Mouse (Mus musculus) Muller cell, postnatal 12 days (primary cell): Measurements from ENCODE around the gene Arhgef26.

Experiments used
- DNase-seq: peaks from one replicate; pipeline ENCODE4 v3.0.0-alpha.2; 2015; ENCODE audit errors: inconsistent ontology term

Gene Arhgef26

DNA sequence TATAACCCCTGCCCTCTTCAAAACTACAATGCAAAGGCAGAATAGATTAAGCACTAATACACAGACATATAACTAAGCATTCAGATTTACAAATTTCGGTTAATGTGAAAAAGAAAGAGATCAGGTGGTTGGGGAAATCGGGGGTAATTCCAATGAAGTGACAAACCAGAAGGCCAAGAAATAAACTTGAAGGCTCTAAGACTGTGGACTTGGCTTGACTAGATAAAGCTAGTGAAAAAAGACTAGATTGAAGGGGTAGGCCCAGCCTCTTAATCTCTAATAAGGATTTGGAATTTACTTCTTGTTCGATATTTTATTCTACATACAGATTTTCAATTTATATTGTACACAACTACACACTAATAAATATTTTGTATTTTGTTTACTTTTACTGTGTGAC, at the start of gene Arhgef26:
Arhgef26 (plus strand) TSS at position 301 of the 400 bp plus-strand sequence.
- no peak for DNase-seq

DNA sequence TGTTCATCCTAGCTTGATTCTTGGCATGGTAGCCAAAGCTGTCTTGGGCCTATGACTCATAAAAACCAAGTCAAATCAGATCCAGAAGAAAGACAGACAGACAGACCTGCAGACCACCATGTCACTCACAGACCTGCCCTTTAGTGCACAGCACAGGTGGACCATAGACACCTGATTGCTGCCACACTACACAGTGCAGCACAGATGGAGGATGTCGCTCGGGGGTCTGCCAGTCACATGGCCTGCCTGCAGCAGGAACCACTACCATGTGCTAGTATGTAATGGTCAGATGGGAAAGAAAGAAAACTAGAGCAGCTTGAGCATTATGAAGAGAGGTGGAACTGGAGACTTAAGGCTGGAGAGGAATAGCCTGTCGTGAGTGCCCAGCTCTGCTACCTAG, 27.7 kb upstream of the Arhgef26 start:
- no peak for DNase-seq

- no peak for DNase-seq
Observed at GRCm38 (mm10) chr3:62311224-62311623, 26.9 kb upstream of the Arhgef26 start.

DNA sequence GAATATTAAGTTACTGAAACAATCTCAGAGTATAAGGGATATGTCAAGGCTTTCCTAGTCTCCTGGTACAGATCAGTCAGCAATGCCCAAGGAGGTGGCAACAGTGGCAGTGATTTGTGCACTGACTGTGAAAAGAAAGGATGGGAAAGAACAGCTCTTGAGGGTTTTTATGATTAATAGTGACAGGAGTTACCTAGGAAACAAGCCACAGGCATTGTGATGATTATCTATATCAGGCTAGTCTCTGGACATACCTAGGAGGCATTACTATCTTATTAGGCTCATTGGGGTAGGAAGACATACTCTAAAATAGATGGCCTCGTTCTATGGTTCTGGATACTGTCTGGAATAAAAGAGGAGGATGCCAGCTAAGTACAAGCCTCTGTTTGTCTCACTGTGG, 13.4 kb upstream of the Arhgef26 start:
- peak; percentile 56 for DNase-seq

- DNase-seq = no peak
Observed at GRCm38 (mm10) chr3:62327903-62328302, 10.2 kb upstream of the Arhgef26 start.

DNA sequence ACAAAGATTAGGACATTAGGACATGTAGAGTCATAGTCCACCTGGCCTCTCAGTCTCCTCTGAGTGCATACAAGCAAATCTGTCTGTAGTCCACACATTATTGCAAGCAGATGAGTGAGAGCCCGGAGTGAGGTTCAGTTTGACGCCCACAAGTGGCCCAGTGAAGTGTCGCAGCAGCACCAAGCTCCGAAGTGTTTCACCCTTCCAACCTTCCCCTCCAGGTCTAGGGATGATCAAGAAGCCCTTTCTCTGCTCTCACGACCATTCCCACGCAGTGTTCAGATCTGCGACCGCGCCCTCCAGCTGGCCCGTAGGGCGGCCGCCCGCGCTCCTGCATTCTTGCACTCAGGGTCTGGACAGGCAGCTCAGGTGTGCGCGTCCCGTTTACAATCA, 313 bp downstream of the Arhgef26 start:
- no peak for DNase-seq

- DNase-seq = peak; percentile 83
Observed at GRCm38 (mm10) chr3:62338854-62339515, 841 bp downstream of the Arhgef26 start.

- DNase-seq = peak; percentile 78
Observed at GRCm38 (mm10) chr3:62339516-62340051, 1.4 kb downstream of the Arhgef26 start.

GRCm38 (mm10) chr3:62340154-62340760, 2.1 kb downstream of the Arhgef26 start:
- DNase-seq = peak; percentile 45

DNA sequence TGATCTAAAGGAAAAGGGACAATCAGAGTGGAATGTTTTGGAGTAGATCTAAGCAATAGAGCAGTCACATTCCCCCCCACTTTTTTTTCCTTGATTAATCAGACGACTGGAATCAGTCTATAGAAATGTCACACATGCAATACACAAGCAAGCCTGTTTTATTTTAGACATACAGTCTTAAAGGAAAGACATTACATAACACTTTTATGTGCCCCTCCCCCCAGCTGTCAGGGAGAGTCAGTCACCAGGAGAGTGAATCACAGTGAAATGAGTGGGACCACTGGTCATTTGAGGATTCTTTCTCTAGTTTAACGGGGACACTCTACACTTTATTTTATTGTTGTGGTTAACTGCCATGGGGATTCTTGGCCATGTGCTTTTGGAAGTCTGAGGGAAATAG, 2.7 kb downstream of the Arhgef26 start:
- peak; percentile 68 for DNase-seq

DNA sequence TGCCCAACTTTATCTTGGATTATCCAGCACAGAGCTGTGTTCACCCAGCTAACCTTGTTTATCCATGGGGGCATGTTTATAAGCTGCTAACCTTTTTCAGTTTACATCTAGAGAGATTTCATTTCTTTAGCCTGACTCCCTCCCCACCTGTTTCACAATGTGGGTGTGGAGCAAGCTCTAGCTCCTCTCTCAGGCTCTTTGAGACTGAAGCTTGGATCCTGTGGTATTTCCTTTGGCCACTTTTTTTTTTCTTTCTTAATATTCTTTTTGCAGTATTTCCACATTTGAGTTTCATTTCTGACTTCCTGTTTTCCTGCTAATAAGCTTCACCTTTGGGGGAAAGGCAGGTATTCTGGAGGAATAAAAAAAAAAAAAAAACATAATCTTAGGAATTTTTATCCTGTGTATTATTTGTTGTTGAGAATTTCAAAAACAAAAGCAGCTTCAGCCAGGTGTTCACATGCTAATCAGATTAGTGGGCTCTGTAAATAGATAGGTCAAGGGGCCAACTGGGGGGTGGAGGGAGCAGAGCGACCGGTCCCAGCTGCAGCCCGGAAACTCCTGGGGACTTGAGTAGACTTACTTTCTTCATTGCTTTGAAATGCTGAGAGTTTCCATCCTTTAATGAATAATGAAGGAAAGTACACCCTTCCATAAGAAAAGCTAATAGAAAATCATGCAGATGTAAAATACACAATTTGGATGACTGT, 3.5 kb downstream of the Arhgef26 start:
- DNase-seq = no peak

DNA sequence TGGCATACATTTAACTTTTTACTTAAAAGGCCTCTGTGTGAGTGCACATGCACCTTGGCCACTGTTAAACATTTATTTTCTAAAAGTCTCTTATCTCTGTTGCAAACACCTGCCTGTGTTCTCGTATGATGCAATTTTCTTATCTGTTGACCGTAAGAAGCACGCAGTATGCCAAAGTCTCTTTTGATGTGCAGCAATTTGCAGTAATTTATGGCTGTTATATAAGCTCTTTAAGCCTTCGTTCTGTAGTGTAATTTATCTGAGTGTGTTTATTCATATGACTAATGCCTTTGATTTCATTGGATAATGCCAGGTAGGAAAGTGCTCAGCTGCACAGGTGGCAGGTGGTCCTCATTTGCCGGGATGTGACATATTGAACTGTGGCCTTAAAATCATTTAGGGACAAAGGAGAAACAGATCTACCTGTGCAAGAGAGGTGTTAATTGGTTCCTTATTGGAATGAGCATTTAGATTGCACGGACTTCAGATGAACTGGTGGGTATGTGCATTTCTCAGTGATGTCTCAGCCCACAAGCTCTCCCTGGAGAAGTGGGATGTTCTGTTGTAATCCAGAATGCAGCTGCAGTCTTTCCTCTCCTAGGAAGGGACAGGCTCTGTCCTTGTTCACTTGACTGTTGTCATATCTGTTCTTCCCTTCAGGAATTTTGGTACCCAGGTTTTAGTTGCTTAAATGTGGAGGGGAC, 10.5 kb downstream of the Arhgef26 start:
- DNase-seq = no peak

- DNase-seq = no peak
Observed at GRCm38 (mm10) chr3:62349218-62349897, 11.2 kb downstream of the Arhgef26 start.

- no peak for DNase-seq
Observed at GRCm38 (mm10) chr3:62352071-62352470, 13.9 kb downstream of the Arhgef26 start.

- no peak for DNase-seq
Observed at GRCm38 (mm10) chr3:62352876-62353275, 14.7 kb downstream of the Arhgef26 start.

DNA sequence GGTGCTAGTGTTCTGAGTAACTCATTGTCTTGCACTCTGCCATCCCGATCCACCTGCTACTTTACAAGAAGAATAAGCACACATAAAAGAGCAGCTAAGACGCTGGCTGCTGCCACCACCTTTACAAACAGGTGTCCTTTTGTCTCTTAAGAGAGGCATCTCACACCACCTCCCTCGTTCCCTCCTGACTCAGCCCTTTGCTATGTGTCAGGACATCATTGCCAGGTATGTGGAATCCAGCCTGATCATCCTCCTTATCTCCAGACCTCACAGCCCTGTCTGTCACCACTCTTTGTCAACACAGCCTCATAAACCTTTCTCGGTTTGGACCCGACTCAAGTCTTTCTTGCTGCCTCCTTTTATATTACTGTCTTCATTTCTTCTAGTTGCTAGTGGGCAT, 29.7 kb downstream of the Arhgef26 start:
- no peak for DNase-seq

DNA sequence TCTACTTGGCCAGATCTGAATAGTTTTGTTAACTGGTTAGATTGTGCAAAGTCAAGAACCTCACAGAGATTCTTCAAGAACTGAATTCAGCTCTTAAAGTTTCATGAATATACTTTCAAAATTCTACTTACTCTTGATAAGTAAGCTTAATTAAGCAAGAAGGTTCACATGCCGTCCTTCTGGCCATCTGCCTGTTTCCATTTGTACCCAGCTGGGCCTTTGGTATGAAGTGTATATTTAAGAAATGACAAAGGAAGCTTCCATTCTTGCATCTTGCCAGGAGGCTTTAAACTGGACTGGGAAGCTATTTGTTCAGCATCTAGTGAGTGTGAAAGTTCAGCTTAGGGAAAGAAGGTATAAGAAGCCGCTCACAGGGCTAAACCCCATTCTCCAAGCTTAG, 34.7 kb downstream of the Arhgef26 start:
- no peak for DNase-seq

- DNase-seq = no peak
Observed at GRCm38 (mm10) chr3:62374346-62374745, 36.2 kb downstream of the Arhgef26 start.

DNA sequence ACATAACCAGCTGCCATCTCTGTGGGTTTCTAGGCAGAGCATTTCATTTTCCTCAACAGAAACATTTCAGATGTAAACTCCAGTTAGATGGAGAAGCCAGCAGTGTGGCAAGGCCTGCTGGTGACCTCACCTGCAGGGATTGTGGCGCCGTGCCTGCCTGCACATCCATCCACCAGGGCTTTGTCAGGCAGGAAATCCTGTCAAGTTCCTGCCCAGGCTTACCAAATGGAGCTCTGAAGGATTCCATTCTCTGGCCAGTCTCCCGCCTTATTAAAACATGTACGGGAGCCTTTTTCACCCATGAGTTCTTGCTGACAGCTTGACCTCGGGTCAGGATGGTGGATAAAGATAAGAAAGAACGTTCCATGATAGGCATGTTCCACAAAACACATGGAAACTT, 36.7 kb downstream of the Arhgef26 start:
- no peak for DNase-seq

- DNase-seq = no peak
Observed at GRCm38 (mm10) chr3:62376719-62377118, 38.6 kb downstream of the Arhgef26 start.

- peak; percentile 35 for DNase-seq
Observed at GRCm38 (mm10) chr3:62379946-62380345, 41.8 kb downstream of the Arhgef26 start.

DNA sequence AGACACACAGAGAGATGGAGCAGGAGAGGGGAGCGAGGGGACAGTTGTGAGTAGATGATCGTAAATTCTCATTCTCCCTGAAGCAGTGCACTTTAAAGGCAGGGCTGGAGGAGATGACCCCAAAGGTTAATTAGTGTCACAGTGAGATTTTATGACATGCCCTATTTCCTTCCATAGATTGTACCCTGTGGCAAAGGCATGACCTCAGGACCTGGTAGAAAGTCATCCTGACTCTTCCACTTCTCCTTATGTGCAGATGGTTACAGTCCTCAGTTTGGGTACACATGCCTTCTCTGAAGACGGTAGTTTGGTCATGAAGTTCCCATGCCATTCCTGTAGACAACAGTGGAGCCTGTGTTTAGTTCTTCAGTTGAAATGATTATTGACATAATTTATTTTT, 42.3 kb downstream of the Arhgef26 start:
- DNase-seq = no peak
